Mouse (Mus musculus): ENCODE results near the gene Nkx2-2.
A peak's percentile ranks its signal among the peaks of the same experiment; 100 is the strongest.

Gene Nkx2-2

DNA sequence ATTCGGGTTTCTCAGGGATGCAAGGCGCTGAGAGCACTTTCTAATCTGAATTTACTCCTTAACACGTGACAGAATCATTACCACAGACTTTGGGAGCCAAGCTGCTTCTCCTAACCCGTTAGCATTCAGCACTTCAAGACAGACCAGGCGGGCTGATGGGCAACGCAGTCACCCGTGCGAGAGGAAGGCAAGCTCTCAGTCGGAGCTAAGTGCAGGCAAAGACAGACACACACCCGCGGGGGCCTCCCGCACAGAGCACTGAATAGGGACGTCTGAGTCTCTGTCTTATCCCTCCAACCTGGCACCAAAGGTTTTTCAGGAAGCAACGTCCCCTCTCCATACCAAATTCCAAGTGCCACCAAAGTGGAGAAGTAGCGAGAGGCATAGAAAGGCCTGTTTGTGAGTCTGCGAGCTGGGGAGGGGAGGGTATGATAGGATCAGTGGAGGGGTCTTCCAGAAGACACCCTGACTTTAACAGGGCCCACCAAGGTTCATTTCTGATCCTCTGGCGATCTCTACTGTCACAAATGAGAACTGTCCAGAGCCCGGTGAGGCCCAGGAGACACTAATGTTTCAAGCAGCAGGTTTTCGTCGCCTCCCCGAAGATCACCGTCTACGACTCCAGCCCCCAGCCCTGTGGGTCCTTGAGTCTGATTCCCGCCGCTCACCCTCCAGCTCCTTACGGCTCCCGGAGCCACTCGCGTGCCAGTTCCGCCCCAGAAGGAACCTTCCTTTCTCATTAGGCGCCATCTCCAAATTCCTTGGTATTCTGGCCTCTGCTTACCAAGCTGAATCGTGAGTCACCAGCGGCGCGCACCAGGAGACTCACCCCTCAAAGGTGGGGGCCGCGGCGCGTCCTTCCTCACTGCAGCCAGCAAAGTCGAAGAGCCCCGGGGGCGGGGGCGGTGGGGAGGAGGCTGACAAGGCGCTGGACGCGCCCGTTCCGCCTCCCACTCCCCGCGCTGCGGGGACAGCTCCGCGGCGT, at the start of gene Nkx2-2:
Nkx2-2 (minus strand) TSS at position 973 of the 985 bp plus-strand sequence.
- DNase-seq (ENCODE audit: inconsistent age in 2 of 2, low spot score in 1 of 2), result peak; percentile 28 to 67

GRCm38 (mm10) chr2:147235707-147236290, 41.8 kb upstream of the Nkx2-2 start:
- no peak for DNase-seq (ENCODE audit: inconsistent age in 2 of 2, low spot score in 1 of 2)

DNA sequence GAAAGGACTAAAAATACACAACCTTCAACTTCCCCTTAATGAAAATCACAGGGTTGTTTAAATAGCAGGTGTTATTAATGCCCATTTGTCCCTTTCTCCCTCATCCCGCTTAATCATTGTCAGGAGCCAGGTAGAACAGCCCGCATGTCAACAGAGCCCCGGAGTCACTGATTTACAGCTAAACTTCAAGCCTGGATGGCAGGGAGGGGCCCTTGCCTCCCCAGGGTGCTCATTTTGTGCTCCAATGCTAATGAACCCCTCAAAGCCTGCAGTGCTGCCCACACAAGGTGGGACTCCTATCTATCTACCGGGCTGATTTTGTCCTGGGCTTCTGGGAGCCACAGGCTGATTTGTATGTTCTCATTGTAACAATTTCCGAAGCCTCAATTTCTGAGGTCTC, 37.1 kb upstream of the Nkx2-2 start:
- no peak for DNase-seq (ENCODE audit: inconsistent age in 2 of 2, low spot score in 1 of 2)

GRCm38 (mm10) chr2:147205076-147205615, 11.1 kb upstream of the Nkx2-2 start:
- DNase-seq (ENCODE audit: inconsistent age in 2 of 2, low spot score in 1 of 2), result no peak

GRCm38 (mm10) chr2:147194711-147195615, 920 bp upstream of the Nkx2-2 start:
- DNase-seq (ENCODE audit: inconsistent age in 2 of 2, low spot score in 1 of 2), result peak in 1 of 2 experiments; percentile 41

- no peak for DNase-seq (ENCODE audit: inconsistent age in 2 of 2, low spot score in 1 of 2)
Measured at GRCm38 (mm10) chr2:147192731-147193130, 1.3 kb downstream of the Nkx2-2 start.

DNA sequence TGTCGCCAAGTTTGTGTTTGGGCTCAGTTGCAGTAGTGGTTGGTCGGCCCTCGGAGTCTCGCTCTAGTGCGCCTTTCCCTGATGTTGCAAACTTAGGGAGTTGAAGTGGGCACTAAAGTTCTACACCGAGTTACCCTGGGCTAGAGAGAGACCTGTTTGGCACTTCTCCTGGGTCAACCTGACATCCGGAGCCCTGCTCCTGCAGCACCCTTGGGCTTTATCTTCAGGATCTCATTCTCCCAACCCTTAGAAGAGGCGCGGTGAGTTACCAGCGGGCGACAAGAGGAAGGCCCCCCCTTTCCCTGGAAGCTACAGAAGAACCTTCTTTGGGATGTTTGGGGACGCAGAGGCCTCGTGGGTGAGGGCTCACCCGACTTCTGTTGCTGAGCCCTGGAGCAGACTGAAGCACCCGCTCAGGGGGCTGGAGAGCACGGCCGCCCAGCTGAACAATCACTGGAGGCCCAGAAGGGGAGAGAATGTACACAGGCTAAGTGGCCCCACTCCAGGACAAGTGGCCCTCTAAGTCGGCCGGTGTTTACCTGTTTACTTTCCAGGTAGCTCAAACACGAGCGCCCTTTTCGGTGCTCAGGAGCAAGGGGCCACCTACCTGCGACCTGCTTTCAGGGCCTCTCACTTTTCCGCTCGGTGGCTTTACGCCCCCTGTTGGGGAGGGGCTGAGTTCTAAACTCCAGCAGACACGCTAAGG, 3.6 kb downstream of the Nkx2-2 start:
- no peak for DNase-seq (ENCODE audit: inconsistent age in 2 of 2, low spot score in 1 of 2)

GRCm38 (mm10) chr2:147189546-147190315, 4.3 kb downstream of the Nkx2-2 start:
- DNase-seq (ENCODE audit: inconsistent age in 2 of 2, low spot score in 1 of 2), result no peak

- no peak for DNase-seq (ENCODE audit: inconsistent age in 2 of 2, low spot score in 1 of 2)
Measured at GRCm38 (mm10) chr2:147188871-147189545, 5.0 kb downstream of the Nkx2-2 start.

GRCm38 (mm10) chr2:147188074-147188700, 5.9 kb downstream of the Nkx2-2 start:
- DNase-seq (ENCODE audit: inconsistent age in 2 of 2, low spot score in 1 of 2), result no peak

DNA sequence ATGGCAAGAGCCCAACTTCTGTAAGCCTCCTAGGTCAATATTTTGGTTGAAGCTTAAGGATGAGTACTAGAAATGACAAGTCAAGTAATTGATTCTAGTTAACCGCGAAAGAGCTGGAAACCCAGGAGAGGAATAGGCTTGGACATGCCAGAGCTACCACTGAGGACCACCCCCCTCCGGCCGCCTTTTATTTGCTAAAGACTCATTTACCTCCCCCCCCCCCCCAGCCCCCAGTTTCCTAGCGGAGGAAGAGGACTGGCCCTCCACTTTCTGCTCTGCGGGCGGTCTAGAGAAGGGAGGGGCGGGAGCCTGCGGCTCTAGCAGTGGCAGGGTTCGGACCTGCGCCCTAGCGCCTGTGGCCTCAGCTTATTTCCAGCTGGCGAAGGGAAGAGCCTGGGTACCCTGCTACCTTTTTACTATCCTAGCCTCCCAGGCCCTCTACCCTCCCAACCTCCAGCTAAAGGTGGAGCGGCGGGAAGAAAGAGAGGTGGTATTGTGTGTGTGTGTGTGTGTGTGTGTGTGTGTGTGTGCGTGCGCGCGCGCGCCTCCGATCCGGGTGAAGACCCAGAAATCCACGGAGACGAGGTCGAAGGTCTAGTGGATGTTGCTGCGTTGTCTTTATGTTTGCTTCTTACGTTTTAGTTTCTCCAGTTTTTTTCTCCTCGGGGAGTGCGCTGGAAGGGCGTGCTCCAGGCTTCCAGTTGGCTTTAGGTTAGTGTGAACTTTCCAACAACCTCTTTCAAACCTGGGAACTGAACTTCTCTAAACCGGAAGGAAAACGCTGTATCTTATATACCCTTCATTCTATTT, 6.8 kb downstream of the Nkx2-2 start:
- no peak for DNase-seq (ENCODE audit: inconsistent age in 2 of 2, low spot score in 1 of 2)

DNA sequence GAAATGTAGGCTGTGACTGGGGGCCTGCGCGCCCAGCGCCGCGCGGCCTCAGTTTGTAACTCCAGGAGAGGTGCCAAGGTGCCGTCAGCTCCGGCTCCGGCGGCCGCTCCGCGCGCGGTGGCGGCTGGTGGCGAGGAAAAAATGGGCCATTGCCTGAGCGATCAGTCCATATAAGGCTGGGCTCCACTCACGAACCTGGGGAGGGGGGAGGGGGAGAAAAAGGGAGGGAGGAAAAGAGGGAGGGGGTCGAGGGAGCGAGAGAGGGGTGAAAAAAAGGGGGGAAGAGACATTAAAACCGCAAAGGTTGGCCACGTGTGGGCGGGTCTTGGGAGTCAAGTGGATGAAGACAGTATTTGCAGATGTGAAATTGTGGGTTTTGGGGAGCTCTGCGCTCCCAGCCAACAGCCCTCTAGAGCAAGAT, 7.8 kb downstream of the Nkx2-2 start:
- no peak for DNase-seq (ENCODE audit: inconsistent age in 2 of 2, low spot score in 1 of 2)

- DNase-seq (ENCODE audit: inconsistent age in 2 of 2, low spot score in 1 of 2), result peak in 1 of 2 experiments; percentile 48
Measured at GRCm38 (mm10) chr2:147185561-147185960, 8.5 kb downstream of the Nkx2-2 start.

GRCm38 (mm10) chr2:147184071-147184990, 9.7 kb downstream of the Nkx2-2 start:
- peak in 1 of 2 experiments; percentile 37 for DNase-seq (ENCODE audit: inconsistent age in 2 of 2, low spot score in 1 of 2)

- DNase-seq (ENCODE audit: inconsistent age in 2 of 2, low spot score in 1 of 2), result no peak
Measured at GRCm38 (mm10) chr2:147183521-147183920, 10.5 kb downstream of the Nkx2-2 start.

DNA sequence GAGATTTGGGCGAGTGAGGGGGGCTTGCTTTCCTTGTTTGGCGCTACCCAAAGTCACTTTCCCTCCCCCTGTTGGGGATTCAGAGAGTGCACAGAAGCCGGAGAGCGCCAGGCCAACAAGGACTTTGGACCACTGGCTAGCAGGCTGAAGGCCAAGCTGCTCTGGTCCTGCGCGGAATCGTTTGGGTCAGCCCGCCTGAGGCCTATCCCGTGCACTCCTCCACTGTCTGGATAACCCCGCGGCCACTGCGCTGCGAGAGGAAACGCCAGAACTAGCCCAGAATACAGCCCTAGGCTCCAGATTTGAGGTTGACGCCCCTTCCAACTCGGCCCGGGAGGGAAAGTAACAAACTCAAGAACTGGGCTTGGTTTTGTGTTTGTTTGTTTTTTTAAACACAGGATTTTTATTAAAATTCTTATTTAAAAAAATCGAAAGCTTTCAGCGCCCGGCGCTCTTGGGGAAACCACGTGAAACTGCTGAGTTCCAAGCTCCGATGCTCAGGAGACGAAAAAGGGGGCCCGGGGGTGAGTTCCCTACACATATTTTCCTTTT, 11.3 kb downstream of the Nkx2-2 start:
- no peak for DNase-seq (ENCODE audit: inconsistent age in 2 of 2, low spot score in 1 of 2)
